Mouse (Mus musculus): ENCODE data around the gene Tmem150c.

GRCm38 (mm10) chr5:100149967-100150366 is 9.6 kb downstream of the Tmem150c start:
- TF ChIP-seq CTCF (IDR thresholded peaks at IDR 0.05; ENCODE audit: low read depth, low read length) (no peak), POLR2A (IDR thresholded peaks at IDR 0.05; ENCODE audit: borderline replicate concordance, low read depth, low read length) (no peak)
